Mouse (Mus musculus) CD8-positive naive resting alpha-beta T cell, adult 2 months (primary cell): ENCODE results near the gene Bag3.
"Not testable (repeated sequence)": the region's sequence is repeated elsewhere in the genome, so short reads cannot be mapped to it uniquely, and the experiment has no call there.

Source experiments
- DNase-seq, 2 experiments: peaks; one replicate each; pipeline ENCODE4 v3.0.0; 2022; ENCODE audit warnings: low read depth in 2 of 2, low spot score in 2 of 2

The Bag3 gene

DNA sequence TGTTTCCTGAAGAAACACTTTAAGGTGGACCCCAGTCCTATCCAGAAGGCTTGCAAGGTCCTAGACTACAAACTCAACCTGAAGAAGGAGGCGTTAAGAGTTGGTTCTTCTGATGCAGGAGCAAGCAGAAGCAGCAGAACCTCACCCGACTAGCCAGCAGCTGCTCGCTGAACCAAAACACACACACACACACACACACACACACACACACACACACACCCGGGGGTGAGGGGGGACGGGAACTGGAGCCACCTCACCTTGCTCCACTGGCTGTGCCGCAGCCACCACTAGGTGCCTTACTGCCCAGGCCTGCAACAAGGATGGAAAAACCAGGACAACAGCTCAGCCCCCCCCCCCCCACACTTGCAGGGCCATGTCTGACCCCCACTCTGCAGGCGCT lies 42.9 kb downstream of the Bag3 start:
- no peak for DNase-seq

DNA sequence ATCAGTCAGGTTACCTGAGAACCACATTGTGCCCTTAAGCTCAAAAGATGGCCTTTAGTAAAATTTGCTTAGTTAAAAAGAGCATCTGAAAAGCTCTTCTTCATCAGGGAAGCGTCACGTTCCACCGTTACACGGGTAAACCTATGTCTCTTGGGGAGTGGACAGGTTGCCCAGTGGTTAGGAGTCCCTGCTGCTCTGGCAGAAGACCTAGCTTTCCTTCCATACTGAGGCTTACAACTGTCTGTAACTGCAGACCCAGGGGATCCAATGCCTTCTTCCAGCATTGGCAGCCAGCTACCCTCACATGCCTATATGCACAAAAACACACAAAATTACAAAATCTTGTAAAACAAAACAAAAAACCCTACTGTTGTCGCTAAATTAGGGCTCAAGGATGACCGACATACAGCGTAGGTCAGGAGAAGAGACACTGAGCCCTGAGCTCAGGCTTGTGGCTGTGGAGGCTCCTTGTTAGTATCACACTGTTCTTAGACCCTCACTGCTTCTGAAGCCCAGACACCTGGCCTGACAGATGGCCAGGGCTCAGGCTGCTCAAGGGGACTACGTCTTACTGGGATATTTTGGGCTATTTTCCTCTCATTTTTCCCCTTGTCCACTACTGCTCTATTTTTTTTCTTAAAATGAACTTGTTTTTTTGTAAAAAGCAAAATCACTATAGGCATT lies 44.3 kb downstream of the Bag3 start:
- DNase-seq: no peak

DNA sequence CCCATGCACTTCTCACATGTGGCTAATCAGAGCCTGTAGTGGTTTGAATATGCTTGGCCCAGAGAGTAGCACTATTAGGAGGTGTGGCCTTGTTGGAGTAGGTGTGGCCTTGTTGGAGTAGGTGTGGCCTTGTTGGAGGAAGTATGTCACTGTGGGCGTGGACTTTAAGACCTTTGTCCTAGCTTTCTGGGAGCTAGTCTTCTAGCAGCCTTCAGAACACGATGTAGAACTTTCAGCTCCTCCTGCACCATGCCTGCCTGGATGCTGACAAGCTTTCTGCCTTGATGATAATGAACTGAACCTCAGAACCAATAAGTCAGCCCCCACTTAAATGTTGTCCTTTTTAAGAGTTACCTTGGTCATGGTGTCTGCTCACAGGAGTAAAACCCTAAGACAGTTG lies 46.0 kb downstream of the Bag3 start:
- DNase-seq: not testable (repeated sequence)

DNA sequence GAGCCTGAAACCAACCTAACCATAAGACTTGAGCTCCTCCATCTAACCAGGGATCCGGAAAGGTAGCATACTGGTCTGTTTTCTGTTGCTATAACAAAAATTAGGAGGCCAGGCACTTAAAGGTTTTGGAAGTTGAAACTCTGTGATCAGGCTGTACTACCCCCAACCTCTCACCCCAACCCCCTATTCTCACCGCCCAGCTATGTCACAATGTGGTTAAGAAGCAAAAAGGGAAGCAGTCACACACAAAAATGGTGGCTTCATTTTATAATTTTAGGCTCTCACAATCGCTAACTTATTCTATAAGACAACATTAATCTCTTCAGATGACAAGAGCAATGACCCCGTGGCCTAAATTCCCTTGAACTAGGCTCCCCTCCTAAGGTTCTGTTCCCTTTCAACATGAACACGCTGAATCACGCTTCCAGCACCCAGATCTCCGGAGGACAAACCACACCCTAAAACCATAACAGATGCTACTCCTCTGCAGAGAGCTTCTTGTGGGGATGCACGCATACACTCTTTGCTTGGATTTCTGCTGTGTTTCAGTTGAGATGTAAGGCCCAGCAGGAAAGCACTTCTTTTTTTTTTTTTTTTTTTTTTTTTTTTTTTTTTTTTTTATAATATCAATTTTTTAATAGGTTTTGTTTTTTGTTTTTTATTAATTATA lies 46.7 kb downstream of the Bag3 start:
- no peak for DNase-seq

DNA sequence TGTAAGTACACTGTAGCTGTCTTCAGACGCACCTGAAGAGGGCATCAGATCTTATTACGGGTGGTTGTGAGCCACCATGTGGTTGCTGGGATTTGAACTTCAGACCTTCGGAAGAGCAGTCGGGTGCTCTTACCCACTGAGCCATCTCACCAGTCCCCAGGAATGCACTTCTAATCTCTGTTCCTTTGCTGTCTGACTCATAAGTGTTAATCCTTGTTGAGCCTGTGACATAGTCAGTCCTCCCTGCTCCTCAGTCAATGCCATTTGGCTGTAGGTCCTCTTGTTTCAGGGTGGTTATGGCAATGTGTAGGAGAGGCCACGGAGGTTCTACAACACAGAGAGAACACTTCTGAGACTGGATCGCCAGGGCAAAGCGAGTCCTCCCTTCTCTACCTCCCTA lies 47.2 kb downstream of the Bag3 start:
- DNase-seq: not testable (repeated sequence)

DNA sequence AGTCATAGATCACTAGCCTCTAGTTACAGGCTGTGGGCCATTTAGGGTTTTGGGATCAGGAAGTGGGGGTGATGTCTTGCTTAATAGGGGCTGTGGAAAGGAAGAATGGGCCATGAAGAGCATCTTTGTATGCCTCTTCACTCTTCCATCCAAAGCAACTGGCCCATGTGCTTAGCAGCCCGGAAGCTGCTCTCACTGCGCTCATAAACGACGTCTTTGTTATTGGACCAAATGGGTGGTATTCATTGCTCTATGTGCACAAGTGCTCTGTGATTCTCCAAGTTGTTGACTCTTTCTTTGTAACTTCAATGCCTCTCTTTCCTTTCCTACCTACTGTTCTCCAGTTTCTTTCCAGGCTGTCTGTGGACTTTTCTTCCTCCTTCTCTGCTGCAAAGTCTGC lies 48.6 kb downstream of the Bag3 start:
- DNase-seq: no peak

DNA sequence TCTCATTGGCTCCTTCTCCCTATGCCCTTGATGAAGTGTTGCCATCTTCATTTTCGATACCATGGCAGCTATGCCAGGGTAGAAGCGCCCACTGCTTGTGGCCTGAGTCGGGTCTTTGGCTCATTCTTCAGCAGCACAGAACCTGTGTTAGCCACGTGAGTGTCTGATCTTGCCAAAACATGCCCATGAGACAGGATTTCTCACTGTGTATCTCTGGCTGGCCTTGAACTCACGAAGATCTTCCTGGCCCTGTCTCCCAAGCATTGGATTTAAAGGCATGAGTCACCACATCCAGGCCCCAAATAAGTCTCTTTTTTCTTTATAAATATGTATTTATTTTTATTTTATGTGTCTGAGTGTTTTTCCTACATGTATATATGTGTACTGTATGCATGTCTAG lies 51.8 kb downstream of the Bag3 start:
- no peak for DNase-seq

DNA sequence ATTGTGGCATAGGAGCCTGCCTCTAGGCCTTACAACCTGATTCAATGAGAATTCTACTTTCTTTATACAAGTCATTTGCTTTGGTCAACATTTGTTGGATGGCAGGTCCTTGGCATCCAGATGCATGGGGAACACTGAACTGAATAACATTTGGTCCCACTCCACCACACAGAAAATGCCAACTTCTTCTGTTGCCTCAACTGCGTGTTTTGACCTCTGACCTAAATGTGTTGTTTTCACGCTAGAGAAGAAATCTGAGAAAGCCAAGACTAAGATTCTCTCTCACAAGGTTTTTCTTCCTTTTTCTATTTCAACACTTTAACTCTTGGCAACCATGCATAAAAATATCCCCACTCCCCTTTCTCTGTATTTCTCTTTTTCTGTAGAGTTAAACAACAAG lies 52.4 kb downstream of the Bag3 start:
- no peak for DNase-seq

DNA sequence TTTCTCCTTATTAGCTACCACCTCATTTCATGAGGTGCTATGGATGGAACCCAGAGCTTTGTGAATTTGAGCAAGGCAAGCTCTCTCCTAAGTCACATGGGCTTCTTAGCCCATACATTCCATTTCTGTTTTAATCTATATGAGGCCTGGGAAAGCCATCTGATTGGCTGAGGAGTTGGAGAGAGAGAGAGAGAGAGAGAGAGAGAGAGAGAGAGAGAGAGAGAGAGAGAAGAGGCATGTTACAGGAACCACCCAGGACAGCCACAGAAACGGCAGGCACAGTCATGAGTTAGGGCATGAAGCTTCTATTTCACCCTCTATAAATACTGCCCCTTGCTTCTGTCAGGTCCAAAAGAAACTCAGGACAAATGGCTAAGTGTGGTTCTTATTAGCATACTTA lies 54.2 kb downstream of the Bag3 start:
- DNase-seq: no peak

DNA sequence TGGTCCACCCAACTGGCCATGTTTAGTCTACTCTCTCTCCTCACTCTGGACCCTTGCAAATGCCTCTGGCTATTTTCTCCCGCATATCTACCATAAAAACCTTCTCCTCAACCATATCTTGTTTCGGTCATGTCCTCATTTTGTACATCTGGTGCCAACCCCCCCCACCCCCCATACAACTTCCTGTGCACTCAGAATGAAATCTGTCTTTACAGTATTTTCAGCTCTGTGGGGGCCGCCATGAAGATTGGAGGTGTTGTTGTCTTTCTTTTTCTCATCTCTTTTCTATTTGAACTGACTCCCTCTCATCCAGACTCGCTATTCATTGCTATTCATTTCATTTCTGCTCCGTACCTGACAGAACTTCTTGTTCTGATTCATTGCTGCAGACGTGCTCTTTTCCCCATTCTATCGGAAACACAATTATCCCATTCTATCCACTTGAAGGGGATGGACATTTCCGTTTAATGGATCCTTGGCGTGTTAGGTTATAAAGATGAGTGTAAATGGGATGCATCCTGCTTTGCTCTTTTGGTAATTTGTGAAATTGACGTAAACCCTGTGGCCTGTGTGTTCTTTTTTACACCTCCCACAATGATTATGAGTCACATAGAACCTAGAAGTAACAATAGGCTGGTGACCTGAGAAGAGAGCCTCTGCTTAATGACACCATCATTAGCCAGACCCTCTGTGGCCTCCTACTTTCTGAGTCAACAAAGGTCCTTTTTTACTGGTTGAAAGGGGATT lies 55.0 kb downstream of the Bag3 start:
- DNase-seq: no peak

DNA sequence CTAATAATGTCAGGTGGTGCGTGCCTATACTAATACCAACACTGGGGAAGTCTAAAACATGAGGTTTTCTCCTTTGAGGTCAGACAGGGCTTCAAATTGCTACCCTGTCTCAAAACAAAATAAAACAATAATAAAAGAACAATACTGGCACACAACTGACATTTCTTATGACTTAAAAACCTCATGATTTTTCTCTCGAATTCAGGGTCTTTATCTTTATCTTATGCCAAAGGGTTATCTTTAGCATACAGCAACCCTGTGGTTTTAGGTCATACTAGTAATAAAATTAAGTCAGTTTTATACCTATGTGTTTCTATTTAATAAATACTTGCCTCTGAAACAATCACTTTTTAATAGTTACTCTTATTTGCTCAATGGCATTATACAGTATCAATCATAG lies 56.0 kb downstream of the Bag3 start:
- DNase-seq: no peak

DNA sequence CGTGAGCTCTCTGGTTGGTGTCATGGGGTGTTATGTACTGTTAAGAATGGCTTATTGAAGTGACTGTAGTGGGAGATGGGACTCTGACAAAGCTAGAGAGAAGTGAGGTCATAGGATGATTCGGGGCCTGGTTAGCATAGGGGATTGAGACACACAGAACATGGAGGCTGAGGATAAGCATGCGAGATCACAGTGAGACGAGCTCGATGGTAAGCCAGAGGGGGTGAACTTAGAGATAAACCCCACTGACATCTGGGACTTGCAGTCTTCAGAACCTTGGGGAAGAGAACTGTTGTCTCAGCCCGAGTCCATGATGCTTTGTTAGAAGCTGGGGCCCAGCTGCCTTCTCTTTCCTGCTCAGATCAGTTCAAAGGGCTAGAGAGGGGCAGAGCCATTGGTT lies 56.9 kb downstream of the Bag3 start:
- no peak for DNase-seq

DNA sequence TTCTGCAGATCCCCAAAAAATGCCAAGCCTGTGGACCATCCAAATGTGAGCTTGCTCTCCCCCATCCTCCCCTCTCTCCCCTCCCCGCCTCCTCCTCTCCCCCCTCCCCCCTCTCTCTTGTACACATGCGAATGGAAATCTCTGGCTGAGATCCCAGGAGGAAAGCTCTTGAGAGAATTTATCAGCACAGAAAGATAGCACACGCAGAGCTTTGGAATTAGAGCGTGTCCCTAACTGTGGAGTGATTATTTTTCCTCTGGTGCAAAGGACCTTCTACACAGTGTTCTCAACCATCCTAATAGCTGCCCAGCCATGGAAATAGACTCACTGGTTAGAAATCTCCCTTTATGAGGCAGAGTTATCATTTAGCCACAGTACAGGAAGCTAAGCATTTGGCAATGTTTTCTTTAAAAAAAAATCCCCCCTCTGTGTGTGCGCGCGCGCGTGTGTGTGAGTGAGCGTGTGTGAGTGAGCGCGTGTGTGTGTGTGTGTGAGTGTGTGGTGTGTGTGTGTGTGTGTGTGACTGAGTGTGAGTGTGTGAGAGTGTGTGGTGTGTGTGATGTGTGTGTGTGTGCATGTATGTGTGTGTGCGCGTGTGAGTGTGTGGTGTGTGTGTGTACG lies 58.6 kb downstream of the Bag3 start:
- no peak for DNase-seq

DNA sequence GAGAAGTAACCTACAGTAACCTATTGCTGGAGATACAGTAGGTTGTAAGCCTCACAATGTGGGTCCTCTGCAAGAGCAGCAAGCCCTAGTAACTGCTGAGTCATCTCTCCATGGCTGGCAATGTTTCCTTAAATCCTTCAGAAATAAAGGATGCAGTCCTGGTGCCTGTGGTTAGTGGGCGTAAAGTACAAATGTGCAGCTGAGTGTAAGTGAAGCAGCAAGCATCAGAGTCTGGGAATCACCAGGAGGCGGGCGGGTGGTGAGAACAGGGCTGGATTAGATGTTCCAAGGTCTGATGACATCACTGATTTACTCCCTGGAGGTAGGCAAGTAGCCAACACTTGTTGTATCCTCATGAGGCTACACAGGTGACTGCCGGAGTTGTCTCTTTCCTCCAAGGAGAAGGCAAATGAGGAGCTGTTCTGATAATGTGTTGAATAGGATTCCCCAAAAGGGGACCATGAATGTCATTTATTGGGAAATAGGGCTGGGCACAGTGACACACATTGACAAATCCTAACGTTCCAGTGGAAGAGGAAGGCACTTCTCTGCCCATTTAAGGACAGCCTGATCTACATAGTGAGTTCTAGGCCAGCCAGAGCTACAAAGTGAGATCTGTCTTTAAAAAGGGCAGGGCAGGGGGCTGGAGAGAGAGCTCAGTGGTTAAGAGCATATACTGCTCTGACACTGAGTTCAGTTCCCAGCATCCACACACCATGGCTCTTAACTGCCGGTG lies 60.0 kb downstream of the Bag3 start:
- DNase-seq: no peak

DNA sequence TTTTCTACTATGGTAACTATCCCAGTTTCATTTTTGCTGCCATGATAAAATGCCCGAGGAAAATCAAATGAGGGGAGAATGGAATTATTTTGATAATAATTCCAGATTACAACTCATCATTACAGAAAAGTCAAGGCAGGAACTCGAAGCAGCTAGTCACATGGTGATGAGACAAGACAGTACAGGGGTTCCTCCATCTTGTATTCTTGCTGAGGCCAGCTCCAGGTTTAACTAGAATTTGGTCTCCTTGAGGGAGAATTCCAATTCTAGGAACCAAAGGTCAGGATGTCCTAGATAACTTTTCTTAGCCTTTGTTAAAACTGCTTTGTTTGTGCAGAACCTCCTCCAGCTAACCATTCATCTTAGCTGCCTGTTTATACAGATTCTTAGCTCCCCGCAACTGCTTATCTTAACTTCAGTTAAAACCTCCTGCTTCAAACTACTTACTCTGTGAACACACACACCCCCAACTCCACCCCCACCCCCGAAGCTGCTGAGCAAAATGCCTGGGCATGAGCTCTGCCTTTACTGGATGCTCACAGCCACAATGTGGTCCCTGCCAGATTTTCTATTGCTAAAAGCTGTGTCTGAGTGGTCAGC lies 64.0 kb downstream of the Bag3 start:
- DNase-seq: no peak

DNA sequence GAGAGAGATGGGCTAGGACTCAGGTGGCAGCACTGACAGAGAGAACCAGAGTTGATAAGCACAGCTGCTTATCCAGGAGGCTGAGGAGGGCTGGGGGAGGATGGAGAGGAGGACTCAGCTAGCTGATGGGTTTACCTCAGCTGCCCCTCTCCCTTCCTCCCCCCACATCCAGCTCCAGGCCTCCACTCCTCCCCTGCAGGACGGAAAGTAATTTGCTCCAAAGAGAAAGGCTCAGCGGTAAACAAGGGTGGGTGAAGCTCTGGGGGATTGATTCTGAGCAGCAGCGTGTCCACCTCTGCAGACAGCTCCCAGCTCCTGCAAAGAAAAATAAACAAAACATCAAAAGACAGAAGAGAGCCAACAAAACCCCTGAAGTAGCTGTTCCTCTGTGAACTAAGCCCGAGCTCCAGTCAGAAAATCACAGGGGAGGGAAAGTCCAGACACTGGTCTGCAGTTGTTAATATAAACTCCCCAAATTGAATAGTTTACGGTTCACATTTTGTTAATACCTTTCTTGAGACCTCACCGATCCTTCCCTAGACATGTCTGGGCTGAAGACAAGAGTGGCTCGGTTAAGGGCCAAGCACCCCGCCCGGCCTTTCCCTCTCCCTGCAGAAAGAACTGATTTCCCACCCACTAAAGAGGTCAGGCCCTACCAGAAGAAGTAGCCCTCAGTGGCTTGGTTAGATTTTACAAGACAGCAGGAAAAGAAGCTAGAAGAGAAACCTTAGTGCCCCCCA lies 68.1 kb downstream of the Bag3 start:
- no peak for DNase-seq

DNA sequence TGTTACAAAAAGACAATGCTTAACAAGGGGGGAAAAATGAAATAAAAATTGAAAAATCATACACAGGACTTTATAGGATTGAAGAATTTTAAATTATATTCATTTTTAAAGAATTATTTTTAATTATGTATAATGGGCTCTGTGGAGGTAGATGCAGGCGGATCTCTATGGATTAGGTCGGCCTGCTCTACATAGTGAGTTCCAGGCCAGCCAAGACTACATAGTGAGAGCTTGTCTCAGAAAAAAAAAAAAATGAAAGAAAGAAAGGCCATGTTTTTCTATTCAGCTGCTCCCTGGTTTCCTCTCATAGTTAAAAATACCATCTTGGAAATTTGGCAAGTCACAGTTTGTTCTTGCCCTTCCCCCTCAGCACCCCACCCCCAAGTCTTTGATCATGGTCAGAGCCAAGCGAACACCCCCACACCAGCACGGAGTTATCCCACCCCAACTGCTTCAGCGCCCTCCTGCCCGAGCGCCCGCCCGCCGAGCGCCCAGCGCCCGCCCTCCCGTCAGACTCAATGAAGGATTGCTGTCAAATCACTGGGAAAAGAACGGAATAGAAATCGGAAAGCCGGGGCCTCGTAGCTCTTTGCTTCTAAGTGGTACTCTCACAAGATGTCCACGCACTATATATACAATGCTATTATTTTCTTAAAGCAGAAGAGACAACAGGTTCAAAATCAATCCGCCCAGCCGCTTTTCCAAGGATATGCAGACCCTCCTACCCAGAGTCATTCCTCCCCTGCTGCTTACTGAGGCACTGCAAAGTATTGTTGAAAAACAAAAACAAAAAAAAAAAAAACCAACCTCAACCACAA lies 68.9 kb downstream of the Bag3 start:
- DNase-seq: no peak

DNA sequence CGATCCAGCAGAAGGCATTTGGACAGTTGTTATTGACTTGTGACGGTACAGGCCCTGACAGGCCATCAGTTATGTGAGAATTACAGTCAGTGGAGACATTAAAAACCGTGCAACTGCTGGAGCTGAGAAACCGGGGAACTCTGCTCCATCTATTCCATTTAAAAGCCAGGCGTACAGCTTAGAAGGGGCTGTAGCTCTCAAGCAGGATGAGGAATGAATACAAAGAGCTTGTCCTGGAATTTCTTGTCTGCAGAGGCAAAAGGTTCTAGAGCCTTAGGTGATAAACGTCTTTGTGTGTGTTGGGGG lies 69.5 kb downstream of the Bag3 start:
- no peak for DNase-seq

DNA sequence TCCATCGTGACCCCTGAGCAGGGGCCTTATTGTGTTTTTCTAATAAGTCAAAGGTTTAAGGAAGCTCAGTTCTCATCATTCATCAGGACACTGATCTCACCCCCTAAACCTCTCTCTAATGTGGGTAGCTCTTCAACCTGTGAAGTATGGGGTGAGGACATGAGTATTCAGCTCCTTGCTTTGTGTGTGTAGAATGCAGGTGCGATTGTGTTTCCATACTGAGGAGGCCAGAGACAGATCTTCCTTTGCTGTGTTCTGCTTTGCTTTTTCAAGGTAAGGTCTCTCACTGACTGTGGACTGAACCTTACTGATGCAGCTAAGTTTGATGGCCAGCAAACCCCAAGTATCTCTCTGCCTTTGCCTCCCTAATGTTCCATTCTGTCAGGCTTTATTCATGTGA lies 72.9 kb downstream of the Bag3 start:
- DNase-seq: no peak
